Mouse (Mus musculus) MEL-GATA-1-ER (cell line): ENCODE measurements at regions not wholly inside any gene's neighbourhood (a gene's known extent, or its start where the extent isn't known, plus 50 kb on each side); places are given as distances from the start of the nearest gene placed in this dataset.
"Not testable (repeated sequence)": the region's sequence is repeated elsewhere in the genome, so short reads cannot be mapped to it uniquely, and the experiment has no call there.

ENCODE experiments used
- DNase-seq: peaks from one replicate; pipeline ENCODE4 v3.0.0-alpha.2; 2012; ENCODE audit warnings: low read depth; ENCODE audit errors: extremely low read depth

GRCm38 (mm10) chr9:17987606-17988005 is 304.3 kb upstream of the Chordc1 start:
- peak; percentile 27 for DNase-seq

GRCm38 (mm10) chr9:18002557-18002956 is 289.4 kb upstream of the Chordc1 start:
- DNase-seq, result no peak

- DNase-seq, result no peak
Observed at GRCm38 (mm10) chr9:18041346-18041745, 250.6 kb upstream of the Chordc1 start.

- DNase-seq, result not testable (repeated sequence)
Observed at GRCm38 (mm10) chr9:18042636-18043035, 249.3 kb upstream of the Chordc1 start.

GRCm38 (mm10) chr9:18076942-18077341 is 215.0 kb upstream of the Chordc1 start:
- no peak for DNase-seq

GRCm38 (mm10) chr9:18078446-18078845 is 213.5 kb upstream of the Chordc1 start:
- not testable (repeated sequence) for DNase-seq

- DNase-seq, result not testable (repeated sequence)
Observed at GRCm38 (mm10) chr9:18079120-18079519, 212.8 kb upstream of the Chordc1 start.
